In the genomic region with DNA sequence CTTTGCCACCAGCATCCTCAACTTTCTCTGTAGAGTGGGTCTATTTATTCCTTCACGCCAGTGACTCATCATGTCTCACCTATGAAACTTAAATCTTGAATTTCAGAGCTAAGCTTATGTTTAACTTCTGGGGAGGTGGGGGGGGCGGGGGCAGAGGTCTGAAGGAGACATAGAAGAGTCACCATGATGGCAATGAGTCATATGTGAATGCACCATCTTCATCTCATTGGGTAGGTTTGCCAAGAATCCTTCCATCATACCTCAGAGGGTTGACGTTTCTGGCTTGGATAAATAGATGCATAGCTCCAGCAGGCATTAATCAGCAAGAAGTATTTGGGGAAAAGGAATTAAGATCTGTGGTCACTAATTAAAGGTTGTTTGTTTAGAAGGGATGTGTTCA, we compare ENCODE assay signal across 34 mouse cellular contexts.
"Had no signal": no experiment of that assay in that cellular context is flagged by ENCODE, and none has a peak within 500 bp of the region (broad histone marks: within the 10 kb centered on the region; RNA-seq: fewer than 3 reads in every experiment).

No protein-coding gene starts in this region.

- H3K27me3 ChIP-seq: hindbrain, embryonic 12.5 days; hindbrain, embryonic 13.5 days; hindbrain, embryonic 15.5 days; intestine, embryonic 15.5 days; kidney, embryonic 15.5 days had no signal

- DNase-seq: heart, postnatal 10 days; heart, postnatal 14 days; heart, postnatal 36 days; heart, postnatal 4 days; kidney, adult 11 months; kidney, adult 18-20 months; kidney, adult 2 months; kidney, adult 8-10 months; kidney, adult 9 months; kidney, postnatal 10 days; kidney, postnatal 14 days; kidney, postnatal 25 days; kidney, postnatal 36 days; kidney, postnatal 4 days; layer of hippocampus, adult 9-11 months; layer of hippocampus, postnatal 36 days had no signal

- H3K27ac ChIP-seq: heart, embryonic 13.5 days; heart, embryonic 15.5 days; hindbrain, embryonic 10.5 days; hindbrain, embryonic 12.5 days; hindbrain, embryonic 13.5 days; hindbrain, embryonic 14.5 days; hindbrain, embryonic 15.5 days; hindbrain, postnatal 0 days; intestine, embryonic 15.5 days; kidney, embryonic 15.5 days; kidney, postnatal 0 days; layer of hippocampus, adult 2 months; left cerebral cortex, adult 2 months had no signal

- H3K4me3 ChIP-seq: heart, embryonic 12.5 days; heart, embryonic 13.5 days; heart, embryonic 15.5 days; hindbrain, embryonic 10.5 days; hindbrain, embryonic 12.5 days; hindbrain, embryonic 13.5 days; hindbrain, embryonic 15.5 days; intestine, embryonic 15.5 days; kidney, embryonic 15.5 days; layer of hippocampus, adult 2 months; left cerebral cortex, adult 2 months had no signal

- ATAC-seq: hindbrain, embryonic 16.5 days; hindbrain, postnatal 0 days; inflammation-experienced regulatory T-cells, adult 6 months; intestine, embryonic 15.5 days; intestine, embryonic 16.5 days; intestine, postnatal 0 days had no signal
